Mouse (Mus musculus): ENCODE data around the gene Sh3gl2.

Gene Sh3gl2

DNA sequence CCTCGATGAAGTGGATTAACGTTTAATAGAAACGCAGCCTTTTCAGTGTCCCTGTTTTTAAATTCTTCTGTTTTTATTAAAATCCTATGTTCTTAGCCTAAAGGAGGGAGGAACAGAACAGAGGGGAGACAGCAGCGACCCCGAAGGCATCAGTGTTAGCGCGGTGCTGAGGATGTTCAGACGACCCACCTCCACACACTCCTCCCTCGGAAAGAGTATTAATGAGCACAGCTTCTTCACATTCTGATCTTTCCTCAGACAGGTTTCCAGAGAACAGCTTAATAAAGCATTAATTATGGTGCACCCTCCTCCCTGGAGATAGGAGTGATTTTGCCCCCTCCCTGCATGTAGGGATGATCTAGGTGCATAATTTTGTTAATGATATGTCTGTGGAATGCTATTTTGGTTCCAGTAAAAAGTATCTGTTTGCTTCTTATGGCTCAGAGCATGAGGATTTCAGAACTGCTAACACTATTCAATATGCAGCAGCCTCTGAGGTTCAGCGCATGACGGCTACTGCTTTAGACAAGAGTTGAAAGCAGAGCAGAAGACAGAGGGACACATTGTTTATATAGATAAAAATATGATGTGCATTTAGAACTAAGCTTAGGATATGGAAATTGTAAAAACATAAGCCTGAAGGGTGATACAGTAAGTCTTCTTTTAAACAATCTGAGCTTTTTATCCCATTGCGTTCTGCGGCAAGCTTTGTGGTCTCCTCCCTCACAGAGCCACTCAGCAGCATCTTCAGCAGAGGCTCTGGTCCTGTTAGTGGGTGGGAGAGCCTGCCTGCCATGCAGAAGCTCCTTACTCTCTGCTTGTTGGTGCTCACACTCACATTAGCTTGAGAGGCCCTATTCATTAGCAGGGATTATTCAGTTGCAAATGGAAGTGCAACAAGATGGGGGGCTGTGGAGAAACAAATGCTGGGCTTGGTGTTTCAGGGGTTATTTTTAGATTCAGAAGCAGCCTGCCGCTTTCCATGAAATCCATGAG lies 27.8 kb downstream of the Sh3gl2 start:
- DNase-seq (ENCODE audit: low spot score), result no peak

DNA sequence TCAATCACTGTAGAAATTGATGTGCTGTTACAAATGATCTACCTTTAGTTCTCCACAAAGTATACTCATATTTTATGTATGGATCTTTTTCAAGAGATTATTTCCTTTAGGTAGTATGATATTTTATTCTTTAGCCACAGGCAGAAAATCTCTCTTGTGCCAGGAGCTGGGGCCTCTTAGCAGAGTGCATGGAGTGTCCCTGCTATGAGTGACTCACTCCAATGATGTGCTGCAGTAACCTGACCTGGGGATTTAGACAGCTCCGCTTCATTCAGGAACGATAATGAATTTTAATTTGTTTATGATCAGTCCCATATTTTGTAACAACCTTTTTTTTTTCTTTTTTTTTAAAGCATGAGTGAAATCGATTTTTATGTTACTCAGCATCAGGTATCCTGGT lies 36.7 kb downstream of the Sh3gl2 start:
- DNase-seq (ENCODE audit: low spot score), result no peak

DNA sequence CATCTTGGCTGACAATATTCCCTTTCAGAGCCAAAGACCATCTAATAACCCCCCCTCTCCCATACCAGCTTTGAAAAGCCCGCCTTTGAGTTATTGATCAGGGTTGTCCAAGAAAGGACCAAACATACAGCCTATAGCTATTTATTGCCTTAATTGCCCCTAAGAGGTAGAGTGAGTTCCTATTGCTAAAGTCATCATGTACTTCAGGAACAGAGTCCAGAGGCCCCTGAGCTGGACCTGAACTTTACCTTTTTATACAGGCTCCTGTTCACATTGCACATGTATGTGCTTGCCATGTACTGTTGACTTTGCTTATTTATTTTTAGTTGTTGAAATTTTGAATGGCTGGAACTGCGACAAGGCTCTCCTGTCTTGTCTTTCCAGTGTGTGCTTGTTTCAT lies 37.6 kb downstream of the Sh3gl2 start:
- DNase-seq (ENCODE audit: low spot score), result no peak

DNA sequence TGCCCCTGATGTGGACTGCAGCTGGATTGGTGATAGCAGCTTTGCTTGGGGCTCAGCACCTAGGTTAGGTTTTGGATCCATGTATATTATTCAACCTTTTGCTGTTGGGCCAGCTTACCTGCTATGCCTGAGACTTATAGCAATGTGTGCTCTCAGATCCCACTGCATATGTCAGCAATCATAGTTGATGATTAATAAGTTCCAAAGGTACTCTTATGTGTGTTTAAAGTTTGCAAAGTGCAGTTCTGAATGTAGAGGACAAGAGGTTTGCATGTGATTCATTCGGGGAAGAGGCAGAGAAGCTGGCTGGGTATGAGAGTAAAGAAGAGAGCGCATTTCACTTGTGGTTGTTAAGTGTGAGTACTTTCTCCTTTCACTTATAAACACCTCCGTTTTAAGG lies 43.7 kb downstream of the Sh3gl2 start:
- no peak for DNase-seq (ENCODE audit: low spot score)

DNA sequence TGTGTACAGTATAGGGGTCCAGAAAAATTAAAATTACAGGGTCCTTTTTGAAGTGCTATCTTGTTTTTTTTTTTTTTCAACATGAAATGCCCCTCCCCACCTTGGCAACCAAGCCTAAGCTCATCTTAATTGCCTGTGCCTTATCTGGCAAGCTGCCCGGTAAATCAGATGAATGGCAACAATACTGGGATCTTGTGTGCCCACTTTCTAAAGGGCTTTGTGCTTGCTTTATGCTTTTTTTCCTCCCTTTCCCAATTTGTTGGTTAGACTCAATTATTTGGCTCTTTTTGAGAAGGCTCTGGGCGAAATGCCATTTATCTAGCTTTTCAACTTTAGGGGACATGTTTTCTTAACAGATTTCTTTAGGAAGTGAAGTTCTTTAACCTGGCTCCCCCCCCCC lies 45.3 kb downstream of the Sh3gl2 start:
- no peak for DNase-seq (ENCODE audit: low spot score)

DNA sequence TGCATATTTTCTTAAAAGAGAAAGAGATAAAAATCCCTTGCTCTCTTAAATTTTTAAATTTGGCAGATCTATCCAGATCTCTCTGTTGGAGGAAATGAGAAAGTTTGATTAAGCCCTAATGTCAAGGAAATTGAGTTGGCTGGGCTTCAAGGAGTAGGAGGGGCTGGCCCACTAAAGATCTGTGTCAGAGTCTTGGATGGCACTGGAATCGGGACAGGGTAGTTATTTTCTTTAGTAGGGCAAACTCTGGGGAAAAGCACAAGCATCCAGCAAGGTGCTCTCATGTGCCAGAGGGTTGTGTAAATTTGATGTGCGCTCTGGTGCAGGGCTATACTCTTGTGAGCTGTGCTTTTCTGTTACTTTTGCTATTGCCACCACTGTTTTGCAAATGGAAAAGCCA lies 45.9 kb downstream of the Sh3gl2 start:
- no peak for DNase-seq (ENCODE audit: low spot score)

DNA sequence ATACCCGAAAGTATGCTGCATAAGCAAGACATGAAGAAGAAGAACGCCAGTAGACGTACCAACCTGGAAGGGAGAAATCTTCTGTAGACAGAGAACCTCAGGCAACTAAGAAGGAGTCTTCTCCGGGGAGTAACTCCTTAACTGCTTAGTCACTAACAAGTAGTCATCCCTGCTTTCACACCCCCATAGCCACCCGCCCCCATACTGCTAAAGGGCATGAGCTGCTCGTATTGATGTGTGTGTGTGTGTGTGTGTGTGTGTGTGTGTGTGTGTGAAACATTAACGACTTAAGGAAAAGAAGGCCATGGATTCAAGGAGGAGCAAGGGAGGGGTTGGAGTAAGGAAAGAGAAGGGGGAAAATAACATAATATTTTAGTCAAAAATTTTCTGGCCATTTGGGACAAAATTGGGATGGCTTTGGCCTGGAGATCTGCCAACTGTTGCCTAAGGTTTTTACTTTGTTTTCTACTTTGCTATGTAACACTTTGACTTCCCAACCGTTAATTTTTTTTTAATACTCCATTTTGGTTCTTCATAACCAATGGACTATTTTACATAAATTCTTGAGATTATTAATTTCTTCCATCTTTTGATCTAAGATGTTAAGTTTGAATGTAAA lies 51.0 kb downstream of the Sh3gl2 start:
- no peak for DNase-seq (ENCODE audit: low spot score)

DNA sequence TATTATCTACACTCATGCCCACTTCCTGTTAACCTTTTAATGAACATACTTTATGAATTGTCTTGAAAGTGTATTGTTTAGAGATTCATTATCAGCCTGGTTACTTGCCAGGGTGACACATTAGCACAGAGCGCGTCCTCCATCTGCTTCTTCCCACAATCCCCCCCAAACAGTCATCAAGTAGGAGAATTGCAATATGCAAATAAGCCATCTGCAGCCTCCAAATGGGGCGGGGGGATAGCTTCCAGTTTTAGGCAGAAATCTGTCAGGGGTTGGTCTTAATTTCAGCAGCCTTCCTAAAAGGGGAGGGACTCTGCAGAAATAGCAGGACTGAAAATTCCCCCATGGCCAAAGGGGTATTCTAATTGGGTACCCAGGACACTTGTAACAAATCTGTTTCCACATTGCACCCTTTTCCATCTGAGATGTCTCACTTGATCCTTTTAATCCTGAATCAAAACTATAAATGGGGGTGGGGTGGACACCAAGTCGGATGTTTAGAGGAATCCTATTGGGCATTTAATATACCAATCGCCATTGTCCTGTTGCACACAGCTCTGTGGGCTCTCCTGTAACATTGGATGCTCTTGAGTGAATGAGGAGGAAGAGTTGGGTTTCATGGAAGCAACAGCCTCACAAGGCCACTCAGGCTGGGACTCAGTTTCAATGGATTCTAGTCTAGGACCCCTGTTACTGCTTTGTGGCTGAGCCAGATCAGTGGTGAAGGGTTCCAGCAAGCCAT lies 51.7 kb downstream of the Sh3gl2 start:
- no peak for DNase-seq (ENCODE audit: low spot score)

DNA sequence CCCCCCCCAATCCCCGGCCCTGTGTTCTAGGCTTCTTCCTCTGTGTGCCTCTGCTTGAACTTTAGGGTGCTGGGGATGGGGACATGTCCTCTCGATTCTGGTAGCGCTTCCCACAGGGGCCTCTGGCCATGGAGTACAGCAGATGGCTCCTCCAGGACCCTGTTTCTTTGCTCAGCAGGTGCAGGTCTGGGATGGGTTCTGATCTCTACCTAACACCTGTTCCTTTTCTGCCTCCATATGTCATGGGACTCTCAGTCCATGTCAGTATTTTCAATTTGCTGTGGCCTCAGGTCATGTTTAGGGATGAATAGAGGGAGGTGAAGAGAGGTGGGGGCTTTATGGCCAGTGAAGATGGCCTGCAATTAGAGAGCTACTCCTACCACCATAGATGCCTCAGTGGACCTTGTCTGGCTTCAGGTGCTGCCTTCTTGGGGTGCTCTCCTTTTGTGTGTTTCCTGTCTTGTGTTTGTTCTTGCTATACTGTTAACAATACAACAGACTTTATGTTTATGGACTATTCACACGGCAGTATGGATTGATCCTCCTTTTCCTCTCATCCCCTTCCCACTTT lies 52.9 kb downstream of the Sh3gl2 start:
- DNase-seq (ENCODE audit: low spot score), result no peak

DNA sequence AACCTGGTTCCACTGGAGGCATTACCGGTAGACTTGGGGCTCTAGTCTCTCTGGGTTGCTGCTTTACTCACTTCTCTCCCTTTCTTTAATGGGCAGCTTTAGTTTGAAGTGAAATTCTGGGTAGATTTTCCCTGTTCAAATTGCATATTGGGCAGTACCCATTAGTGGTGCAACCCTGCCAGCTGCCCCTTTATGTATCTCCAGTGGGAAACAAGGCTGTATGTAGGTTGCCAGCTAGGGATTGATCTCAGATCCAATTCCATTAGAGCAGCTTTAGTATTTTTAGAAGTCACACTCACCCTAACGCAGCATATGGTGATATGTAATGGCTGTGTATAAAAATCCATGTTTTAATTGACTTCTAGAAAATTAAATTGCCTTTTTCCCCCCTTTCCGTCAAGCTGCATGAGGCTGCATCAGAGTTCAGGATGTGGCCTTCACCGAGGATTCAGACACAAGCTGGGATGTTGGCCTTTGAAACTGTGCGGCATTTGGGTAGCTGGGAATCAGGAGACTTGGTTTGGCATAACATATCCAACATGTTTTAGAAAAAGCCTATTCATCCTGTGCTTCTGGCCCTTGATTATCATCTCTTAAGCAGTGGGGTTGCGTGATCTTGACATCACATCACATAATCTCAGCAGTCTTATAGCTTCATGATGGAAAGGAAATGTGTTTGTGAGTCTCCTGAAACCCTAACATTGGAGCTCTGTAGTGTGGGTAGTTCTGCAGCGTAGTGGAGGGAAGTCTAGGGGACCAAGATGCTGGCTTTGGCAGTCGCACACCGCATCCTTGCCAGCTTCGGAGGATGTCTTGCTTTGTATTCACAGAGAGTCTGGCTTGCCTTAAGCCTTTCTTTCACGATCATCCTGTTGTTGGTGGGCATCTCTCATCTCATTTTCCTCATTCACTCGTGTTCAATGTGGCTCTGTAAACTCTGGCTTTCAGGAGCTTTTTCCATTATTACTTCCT lies 56.0 kb downstream of the Sh3gl2 start:
- DNase-seq (ENCODE audit: low spot score), result no peak

DNA sequence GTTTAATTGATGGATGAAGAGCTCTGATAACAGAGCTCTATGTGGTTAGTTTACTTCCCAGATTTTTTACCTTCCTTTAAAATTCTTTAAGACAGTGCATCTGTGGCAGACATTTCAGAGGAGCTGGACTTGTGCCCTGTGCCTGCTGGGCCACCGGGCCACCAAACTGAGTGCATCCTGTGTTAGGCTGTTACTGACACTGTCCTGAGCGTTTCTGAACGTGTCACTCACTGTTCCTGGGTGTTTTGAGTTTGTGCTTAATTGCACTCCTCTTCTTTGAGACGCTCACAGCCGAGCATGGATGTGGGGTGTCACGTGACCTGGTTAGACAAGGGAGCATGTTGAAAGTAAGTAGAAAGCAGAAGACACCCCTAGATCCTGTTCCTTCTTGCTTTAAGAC lies 57.2 kb downstream of the Sh3gl2 start:
- no peak for DNase-seq (ENCODE audit: low spot score)

DNA sequence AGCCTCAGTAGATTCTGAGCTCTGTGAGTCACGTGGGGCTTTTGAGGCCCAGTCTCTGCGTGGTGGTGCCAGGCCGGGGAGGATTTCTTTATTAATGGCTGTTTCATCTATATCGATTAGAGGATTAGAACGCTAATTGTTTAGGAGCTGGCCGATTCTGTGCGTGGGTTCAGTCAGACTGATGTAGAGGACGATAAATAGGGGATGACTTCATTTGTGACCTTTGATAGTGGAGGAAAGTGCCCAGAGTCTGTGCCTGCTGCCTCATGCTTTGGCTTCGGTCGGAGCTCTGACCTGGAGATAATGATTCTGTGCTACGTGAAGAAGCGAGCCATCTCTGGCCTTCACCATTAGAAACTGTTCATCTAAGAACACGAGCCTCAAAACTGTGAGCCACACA lies 57.7 kb downstream of the Sh3gl2 start:
- DNase-seq (ENCODE audit: low spot score), result no peak

DNA sequence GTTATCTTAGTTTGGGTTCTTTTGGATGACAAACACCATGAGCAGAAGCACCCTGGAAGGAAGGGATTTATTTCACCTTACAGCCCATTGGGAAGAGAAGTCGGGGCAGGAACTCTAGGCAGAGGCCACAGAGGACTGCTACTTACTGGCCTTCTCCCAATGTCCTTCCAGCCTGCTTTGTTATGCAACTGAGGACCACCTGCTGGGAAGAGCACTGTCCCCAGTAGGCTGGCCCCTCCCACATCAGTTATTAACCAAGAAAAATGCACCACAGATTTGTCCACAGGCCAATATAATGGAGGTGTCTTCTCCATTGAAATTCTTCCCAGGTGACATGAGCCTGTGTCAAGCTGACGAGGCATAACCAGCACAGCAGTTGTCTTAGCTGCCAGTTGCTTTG lies 62.5 kb downstream of the Sh3gl2 start:
- DNase-seq (ENCODE audit: low spot score), result no peak

DNA sequence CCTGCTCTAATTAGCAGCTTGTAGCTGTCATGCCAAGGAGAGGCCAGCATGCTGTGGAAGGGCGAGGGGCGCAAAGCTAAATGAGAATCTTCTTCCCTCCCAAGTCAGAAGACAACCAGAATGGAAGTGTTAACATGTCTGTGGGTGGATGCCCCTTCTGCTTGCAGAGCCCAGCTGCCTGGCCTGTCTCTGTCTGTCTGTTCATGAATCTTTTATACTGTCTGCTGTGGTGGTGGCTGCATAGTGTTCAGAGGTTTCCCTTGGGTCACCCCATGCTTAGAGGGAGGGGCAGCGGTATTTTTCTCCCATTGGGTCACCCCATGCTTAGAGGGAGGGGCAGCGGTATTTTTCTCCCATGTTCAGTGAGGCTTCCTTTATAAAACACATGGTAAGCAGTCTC lies 68.0 kb downstream of the Sh3gl2 start:
- no peak for DNase-seq (ENCODE audit: low spot score)

DNA sequence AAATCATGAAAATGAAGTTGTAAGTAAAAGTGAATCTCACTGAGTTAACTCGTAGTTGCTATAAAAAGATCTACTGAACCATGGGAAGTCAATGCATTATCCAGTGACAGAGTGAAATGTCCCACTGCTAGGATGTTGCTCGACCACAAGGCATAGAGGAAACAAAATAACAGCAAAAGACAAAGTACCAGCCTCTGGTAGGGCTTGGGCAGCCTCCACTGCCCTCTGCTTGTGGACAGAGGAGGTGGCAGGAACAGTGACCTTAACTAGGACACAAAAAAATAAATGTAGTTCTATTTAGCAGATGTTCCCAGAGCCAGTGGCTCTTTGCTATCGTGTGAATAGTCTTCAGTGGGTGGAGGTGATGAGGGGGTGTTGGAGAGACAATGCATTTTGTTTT lies 68.5 kb downstream of the Sh3gl2 start:
- no peak for DNase-seq (ENCODE audit: low spot score)

DNA sequence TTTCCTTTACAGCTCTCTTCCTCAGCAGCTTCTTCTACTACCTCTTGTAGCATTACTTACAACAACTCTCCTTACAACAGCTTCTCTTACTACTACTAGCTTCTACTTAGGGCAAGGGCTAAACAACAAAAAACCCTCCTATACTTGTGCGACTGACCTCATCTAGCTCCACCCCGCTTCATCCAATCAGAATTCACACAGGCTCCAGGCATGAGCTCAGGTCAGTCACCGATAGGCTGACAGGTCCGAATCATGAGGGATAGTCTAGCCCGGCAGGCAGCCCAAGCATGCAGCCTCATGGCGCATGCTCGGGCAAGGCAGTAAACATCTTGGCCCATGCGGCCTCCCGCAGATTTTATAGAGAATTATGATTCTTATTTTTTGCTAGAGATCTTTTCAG lies 78.2 kb downstream of the Sh3gl2 start:
- DNase-seq (ENCODE audit: low spot score), result no peak

DNA sequence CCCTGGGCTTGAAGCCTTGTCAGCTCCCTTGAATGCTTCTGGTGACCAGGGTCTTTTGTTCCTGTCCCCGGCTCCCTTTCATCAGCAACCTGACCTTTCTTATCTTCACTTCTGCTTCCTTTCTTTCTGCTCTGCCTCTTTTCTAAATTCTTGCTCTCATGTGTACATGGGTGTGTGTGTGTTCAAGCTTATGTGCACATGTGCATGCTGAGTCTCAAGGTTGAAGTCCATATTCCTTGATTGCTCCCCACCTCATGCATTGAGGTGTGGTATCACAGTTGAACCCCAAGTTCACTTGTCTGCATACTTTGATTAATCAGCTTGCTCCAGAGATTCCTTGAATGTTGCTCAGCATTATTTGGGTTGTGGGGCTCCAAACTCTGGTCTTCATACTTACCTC lies 85.1 kb downstream of the Sh3gl2 start:
- no peak for DNase-seq (ENCODE audit: low spot score)

DNA sequence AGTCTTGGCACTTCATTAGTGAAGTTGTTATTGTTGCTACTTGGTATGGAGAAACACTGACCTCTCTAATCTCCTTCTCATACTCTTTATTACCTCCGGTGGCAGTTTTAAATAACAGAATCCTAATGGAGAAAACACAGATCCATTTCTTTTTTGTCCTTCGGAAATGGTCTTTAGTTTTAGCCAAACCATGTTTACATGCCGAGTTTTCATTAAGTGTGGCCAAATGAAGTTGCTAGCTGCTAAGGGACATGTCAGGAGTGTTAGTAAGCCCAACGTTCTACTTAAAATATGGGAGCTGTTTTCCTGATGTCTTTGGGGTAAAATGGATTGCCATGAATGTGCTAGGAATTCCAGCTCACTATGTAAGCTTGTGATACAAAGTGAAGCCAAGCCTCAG lies 86.4 kb downstream of the Sh3gl2 start:
- no peak for DNase-seq (ENCODE audit: low spot score)

DNA sequence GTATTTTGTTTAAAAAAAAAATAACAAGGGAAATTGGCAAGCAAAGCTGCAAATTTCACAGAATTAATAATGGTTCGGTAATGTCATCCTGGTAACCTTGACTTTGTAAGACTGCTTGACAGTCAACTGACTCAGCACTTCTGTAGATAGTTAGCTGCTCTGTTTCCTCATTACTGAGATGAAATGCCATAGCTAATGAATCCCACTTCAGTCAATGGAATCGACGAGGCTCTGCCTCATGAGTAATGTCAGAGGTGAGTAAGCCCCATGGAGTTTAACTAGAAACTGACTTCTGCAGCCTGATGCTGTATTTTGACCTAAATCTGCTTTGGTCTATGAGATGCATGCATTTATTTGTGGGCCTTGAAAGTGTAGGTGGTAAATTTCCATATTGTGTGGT lies 88.4 kb downstream of the Sh3gl2 start:
- no peak for DNase-seq (ENCODE audit: low spot score)

DNA sequence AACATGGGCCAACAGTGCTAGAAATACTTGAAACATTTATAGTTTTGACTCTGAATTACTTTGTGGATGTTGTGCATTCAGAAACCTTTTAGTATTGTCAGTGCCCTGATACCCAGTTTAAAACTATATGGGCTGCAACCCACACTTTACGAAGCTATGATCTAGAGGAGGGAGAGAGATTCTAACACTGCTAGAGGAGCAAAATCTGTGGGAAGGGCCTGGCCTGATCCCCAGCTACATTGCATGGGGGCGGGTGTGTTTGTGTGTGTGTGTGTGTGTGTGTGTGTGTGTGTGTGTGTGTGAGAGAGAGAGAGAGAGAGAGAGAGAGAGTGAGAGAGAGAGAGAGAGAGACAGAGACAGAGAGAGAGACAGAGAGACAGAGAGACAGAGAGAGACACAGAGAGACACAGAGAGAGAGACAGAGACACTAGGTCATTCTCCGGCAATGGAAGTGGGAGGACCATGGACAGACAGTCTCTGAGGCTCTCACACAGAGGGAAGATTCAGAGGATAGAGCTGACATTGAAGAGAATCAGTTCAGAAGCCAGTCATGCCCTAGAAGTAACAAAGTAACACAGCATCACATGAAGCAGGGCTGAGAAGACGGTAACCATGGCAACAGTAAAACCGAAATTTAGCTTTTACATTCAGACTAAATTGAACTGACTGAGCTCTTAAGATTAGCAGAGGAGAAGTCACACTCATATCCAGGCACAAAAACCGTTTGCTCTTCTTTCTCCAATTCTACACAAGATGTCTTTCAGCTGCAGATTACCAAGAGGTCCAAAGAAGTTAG lies 95.9 kb downstream of the Sh3gl2 start:
- no peak for DNase-seq (ENCODE audit: low spot score)

All from embryo, embryonic 10.5 days (tissue).